Mouse (Mus musculus) adrenal gland, postnatal 36 days (tissue): ENCODE results near the gene Hoxd3. TPM values are rescaled to one million over a fixed set of nuclear protein-coding genes. Genes with fewer than 3 reads are reported as not detected.

Experiments
- DNase-seq, 2 experiments: peaks; one replicate each; pipeline ENCODE4 v3.0.0; 2021; ENCODE audit warnings: mixed read lengths in 1 of 2
- total RNA-seq, 2 experiments: library from RNA; stranded (reverse); gene quantifications; 2 replicates each; pipeline ENCODE4 v1.2.3; 2021

The Hoxd3 gene
- total RNA-seq, 2 experiments from 2014 or later, result 0.17 to 0.36 TPM

GRCm38 (mm10) chr2:74704999-74705466 is 6.7 kb upstream of the Hoxd3 start:
- peak; percentile 67 to 70 for DNase-seq

- DNase-seq, result peak; percentile 79 to 88
These were observed 6.1 kb upstream of the Hoxd3 start for GRCm38 (mm10) chr2:74705467-74706089.

GRCm38 (mm10) chr2:74706393-74706960 is 5.2 kb upstream of the Hoxd3 start:
- DNase-seq, result no peak

- no peak for DNase-seq
These were observed 4.1 kb upstream of the Hoxd3 start for GRCm38 (mm10) chr2:74707599-74707998.

- peak; percentile 53 to 61 for DNase-seq
These were observed 3.1 kb upstream of the Hoxd3 start for GRCm38 (mm10) chr2:74708676-74709075.

GRCm38 (mm10) chr2:74709465-74710419 is 2.0 kb upstream of the Hoxd3 start:
- no peak for DNase-seq

- DNase-seq, result peak; percentile 44 to 48
These were observed 691 bp upstream of the Hoxd3 start for GRCm38 (mm10) chr2:74710929-74711543.

- no peak for DNase-seq
These were observed 1.8 kb downstream of the Hoxd3 start for GRCm38 (mm10) chr2:74713239-74714150.

- peak in 1 of 2 experiments; percentile 47 for DNase-seq
These were observed 2.5 kb downstream of the Hoxd3 start for GRCm38 (mm10) chr2:74714156-74714789.

GRCm38 (mm10) chr2:74714881-74715280 is 3.2 kb downstream of the Hoxd3 start:
- peak; percentile 80 to 85 for DNase-seq

- DNase-seq, result peak; percentile 95 to 96
These were observed 3.9 kb downstream of the Hoxd3 start for GRCm38 (mm10) chr2:74715504-74716241.

GRCm38 (mm10) chr2:74720384-74720783 is 8.7 kb downstream of the Hoxd3 start:
- no peak for DNase-seq

- DNase-seq, result no peak
These were observed 9.3 kb downstream of the Hoxd3 start for GRCm38 (mm10) chr2:74720955-74721491.

GRCm38 (mm10) chr2:74721882-74722281 is 10.2 kb downstream of the Hoxd3 start:
- no peak for DNase-seq

- DNase-seq, result no peak
These were observed 11.2 kb downstream of the Hoxd3 start for GRCm38 (mm10) chr2:74722949-74723348.

GRCm38 (mm10) chr2:74724244-74725015 is 12.7 kb downstream of the Hoxd3 start:
- DNase-seq, result peak in 1 of 2 experiments; percentile 44

- no peak for DNase-seq
These were observed 13.4 kb downstream of the Hoxd3 start for GRCm38 (mm10) chr2:74725171-74725570.

- DNase-seq, result peak; percentile 54 to 63
These were observed 14.8 kb downstream of the Hoxd3 start, which contains the start of gene Gm28230 for GRCm38 (mm10) chr2:74726551-74726950. Gm28230 (plus strand) TSS chr2:74726728.
